Mouse (Mus musculus): ENCODE measurements around the gene Mical3. TPM values are rescaled to one million over a fixed set of nuclear protein-coding genes. Genes with fewer than 3 reads are reported as not detected.

The Mical3 gene
- total RNA-seq, 2 experiments from 2014 or later = 100 to 150 TPM

DNA sequence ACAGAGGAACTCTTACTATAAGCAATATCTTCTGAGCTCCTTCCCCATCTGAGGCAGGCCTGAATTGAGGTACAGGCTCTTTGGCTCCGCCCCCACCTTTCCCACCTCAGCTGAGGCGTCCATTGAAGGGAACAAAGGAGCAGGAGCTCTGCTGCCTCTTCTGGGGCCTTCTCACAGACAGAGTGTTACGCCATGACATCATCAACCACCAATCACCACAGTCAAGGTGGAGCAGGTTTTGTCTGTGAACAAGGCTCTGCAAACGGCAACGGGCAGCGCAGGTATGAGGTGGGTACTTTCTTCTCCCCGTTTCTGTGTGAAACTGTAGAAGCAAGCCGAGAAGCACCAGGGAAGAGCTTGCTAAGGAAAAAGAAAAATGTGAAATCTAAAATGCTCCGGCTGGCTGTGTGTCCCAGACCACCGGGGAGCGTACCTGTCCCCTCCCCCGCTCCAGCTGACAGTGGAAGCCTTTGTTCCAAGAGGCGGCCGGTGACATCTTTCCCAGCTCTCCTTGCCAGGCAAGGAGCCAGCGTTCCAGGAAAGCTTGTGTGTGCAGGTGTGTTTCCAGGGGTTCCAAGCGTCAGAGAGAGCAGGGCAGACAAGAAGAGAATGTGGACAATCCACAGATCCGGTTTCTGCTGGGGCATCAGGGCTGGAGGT, 66.3 kb downstream of the Mical3 start:
- peak in 1 of 2 experiments; percentile 58 for DNase-seq (ENCODE audit: low spot score in 2 of 2)
- intact Hi-C loops (cut with DNase I) = no loop called here

- no peak for DNase-seq (ENCODE audit: low spot score in 2 of 2)
- intact Hi-C loops (cut with DNase I) = no loop called here
These were observed 67.0 kb downstream of the Mical3 start for GRCm38 (mm10) chr6:121063771-121064170.

DNA sequence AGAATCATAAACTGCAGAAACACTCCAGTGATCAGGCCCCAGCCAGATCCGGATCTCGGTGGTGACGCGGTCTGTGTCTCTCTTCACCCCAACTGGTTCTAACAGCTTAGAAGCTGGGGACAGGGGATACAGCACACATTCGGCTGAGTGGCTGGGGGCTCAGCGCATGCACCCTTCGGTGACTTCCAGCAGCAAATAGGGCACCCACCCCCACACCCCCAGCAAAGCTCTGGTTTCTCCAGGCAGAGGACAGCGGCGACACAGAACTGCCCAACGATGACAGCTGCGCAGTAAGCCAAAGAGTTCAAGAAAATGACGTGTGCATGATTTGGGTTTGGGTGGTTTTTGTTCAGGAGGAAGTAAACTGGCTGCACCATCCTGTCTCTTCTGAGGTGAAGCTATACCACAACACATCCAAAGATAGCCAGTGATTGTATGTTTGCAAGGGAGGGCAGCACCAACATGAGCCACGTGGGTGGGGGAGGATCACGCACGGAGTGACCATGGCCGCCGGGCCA, 67.8 kb downstream of the Mical3 start:
- DNase-seq (ENCODE audit: low spot score in 2 of 2) = no peak
- intact Hi-C loops (cut with DNase I) = no loop called here

DNA sequence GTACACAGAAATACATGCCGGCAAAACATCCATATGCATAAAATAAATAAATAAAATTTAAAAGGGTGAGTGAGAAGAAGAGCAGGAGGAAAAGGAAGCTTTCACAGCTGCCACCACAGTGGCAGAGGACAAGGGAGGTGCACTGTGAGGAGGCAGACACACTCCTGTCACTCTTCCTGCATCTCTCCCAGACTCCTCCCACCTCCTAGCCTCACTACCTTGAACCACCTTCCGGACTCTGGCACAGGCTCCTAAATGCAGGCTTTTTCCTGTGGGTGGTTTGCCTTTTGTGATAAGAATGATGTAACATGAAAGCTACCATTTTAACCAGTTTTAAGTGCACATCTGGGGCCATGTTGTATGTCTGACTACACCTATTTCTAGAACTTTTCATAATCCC, 72.8 kb downstream of the Mical3 start:
- intact Hi-C loops (cut with DNase I) = no loop called here
- DNase-seq (ENCODE audit: low spot score in 2 of 2) = no peak

- intact Hi-C loops (cut with DNase I) = no loop called here
- DNase-seq (ENCODE audit: low spot score in 2 of 2) = no peak
These were observed 73.4 kb downstream of the Mical3 start for GRCm38 (mm10) chr6:121057181-121057956.

- intact Hi-C loops (cut with DNase I) = no loop called here
- no peak for DNase-seq (ENCODE audit: low spot score in 2 of 2)
These were observed 75.3 kb downstream of the Mical3 start for GRCm38 (mm10) chr6:121055496-121055895.

DNA sequence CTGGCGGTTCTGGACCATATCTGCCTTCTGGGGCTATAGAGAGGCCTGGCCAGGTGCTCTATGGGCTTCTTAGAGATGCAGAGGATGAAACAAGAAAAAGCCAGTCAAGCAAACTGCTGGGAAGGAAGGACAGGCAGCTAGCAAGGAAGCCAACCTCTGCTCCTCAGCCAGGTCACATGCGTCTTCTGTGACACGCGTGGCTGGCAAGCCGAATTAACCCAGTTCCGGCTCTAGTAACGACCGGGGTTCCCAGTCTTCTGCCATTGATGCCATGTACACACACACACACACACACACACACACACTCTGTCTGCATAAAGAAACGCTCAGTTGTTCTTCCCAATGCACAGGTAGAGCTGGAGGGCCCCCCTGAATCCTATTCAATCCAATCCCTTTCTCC, 75.9 kb downstream of the Mical3 start:
- DNase-seq (ENCODE audit: low spot score in 2 of 2) = no peak
- intact Hi-C loops (cut with DNase I) = no loop called here

GRCm38 (mm10) chr6:121054340-121054739, 76.5 kb downstream of the Mical3 start:
- DNase-seq (ENCODE audit: low spot score in 2 of 2) = no peak
- intact Hi-C loops (cut with DNase I) = no loop called here

DNA sequence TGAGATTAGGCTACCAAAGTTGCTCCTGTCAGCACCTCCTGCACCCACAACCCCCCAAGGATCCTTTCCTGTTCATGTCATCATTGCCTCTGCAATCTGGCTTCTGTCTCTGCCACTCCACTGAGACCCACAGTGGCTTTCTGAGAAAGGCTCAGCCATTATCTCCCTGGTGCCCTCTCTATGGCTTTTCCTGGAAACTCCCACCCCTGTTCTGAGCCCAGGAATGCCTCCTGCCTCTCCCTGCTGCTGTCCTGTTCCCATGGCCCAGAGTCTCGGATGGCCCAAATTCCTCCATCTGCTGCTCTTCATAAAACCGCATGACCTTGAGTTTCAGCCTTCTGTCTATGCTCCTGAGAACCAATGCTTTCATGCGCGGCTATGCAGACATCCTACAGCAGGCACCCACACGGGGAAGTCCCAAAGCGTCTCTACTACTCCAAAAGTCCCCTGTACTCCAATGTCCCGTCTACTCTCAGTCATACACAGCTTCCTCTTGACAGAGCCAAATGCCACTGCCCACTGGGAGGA, 77.2 kb downstream of the Mical3 start:
- intact Hi-C loops (cut with DNase I) = no loop called here
- no peak for DNase-seq (ENCODE audit: low spot score in 2 of 2)

DNA sequence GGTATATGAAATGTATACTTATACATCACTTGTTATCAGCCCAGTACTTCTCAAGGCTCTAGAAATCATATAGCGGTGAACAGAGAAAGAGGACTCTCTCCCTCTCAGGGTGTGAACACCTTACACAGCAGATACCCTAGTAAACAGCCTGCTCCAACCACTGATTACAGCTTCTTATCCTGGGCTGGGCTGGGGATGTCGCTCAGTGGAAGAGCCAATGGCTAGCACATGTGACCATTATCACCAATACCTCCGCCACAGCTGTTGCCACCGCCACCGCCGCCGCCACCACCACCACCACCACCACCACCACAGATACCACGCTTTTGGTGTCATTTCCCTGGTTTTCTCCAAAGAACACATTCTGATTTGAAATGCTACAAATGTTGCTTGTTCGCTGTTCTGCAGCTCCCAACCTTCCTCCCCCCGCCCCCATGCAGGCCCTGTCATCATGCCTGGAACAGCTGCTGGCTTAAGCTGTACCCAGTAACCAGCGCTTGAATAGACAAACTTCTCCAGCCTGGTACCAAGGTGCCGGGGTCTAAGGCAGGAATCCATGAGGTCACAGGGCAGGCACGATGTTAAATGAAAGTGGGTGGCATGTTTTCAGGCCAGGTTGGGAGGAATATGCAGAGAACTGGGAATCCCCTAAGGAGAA, 78.7 kb downstream of the Mical3 start:
- intact Hi-C loops (cut with DNase I) = no loop called here
- DNase-seq (ENCODE audit: low spot score in 2 of 2) = no peak

- no peak for DNase-seq (ENCODE audit: low spot score in 2 of 2)
- intact Hi-C loops (cut with DNase I) = no loop called here
These were observed 79.4 kb downstream of the Mical3 start for GRCm38 (mm10) chr6:121051411-121051810.

DNA sequence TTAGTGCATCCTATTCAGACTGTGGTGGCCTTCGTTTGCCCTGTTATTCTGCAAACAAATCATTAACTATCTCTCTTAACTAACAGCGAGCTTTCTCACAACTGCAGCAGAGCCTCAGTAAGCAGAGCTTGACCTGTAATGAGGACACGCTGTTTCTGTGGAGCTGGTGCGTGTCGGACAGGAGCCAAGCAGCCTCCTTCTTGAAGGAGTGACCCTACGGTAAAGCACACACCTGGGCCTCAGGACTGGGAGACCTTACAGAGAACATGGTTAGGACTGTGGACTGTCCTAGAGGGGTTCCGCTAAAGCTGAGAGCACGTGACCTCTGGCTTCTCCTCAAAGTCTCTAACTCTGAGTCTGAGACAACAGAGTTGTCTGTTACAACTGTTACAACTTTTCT, 82.1 kb downstream of the Mical3 start:
- DNase-seq (ENCODE audit: low spot score in 2 of 2) = no peak
- intact Hi-C loops (cut with DNase I) = loop anchor here (5.0 kb wide), 1 partner anchor 59 kb away; no protein-coding TSS in a partner anchor

DNA sequence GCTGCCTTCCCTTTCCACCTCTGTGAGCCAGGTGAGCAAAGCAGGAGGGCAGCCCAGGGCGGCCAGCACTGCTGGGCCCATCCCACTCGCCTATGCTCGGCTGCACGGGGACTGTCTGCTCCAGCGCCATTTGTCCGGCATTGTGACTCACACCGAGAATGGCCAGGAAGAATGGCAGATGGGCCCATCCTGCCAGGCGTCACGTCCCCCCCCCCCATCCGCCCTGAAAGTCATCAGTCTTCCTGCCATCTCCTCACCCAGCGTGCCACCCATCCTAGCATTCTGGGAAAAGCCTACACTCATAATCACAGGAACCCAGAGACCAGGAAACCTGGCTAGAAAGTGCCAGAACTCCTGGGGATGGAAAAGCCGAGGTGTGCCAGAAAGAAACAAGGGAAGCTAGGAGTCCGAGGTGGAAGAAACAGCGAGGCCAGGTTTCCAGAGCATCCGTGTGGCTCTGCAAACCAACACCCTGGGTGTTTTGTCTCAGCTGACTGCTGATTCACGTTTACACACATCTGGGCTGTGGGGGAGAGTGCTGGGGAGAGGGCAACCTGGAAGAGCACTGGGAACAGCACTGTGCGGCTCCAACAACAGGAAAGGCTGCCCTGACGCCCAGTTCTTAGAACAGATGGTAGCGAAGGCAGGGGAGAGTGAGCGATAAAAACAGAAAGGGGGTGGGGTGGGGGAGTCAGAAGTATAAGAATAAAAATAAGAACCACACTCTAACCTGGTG, 85.3 kb downstream of the Mical3 start:
- intact Hi-C loops (cut with DNase I) = loop anchor here (5.0 kb wide), 1 partner anchor 62 kb away; no protein-coding TSS in a partner anchor
- peak; percentile 48 to 64 for DNase-seq (ENCODE audit: low spot score in 2 of 2)

GRCm38 (mm10) chr6:121043434-121044189, 87.2 kb downstream of the Mical3 start:
- no peak for DNase-seq (ENCODE audit: low spot score in 2 of 2)
- intact Hi-C loops (cut with DNase I) = no loop called here

DNA sequence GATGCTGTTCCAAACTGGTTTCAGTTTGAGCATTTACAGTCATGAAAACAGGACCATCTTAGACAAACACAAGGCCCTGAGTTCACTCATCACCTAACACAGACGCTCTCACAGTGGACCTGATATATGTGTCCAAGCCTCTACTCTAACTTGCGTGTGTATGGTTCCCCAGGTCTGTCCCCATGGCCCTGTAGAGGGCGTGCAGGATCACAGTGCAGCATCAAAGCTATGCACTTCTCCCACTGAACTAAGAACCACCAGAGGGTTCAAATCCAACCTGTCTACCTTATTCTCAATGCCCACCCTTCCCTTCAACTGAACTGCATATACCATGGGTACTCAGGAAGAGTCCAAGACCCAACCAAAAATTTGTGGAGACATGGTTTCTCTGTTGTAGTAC, 91.1 kb downstream of the Mical3 start:
- no peak for DNase-seq (ENCODE audit: low spot score in 2 of 2)
- intact Hi-C loops (cut with DNase I) = no loop called here

DNA sequence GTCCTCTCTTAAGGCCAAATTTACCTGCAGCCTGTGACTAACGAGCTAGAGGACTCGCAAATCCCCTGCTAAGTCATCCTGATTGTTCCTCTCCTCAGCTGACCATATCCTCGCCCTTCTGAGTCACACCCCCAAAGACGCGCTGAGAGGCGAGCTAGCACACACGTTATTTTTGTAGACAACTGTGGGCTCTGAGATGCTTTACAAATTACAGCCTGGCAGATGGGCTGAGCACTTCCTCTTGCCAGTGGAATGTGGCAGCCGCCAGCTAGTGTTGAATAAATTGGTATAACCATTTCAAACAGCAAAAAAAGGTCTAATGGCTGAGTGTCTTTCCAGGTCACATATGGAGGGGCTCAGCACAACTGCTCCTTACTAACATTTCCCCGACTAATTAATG, 91.5 kb downstream of the Mical3 start:
- DNase-seq (ENCODE audit: low spot score in 2 of 2) = peak; percentile 74 to 75
- intact Hi-C loops (cut with DNase I) = no loop called here

GRCm38 (mm10) chr6:121037086-121037485, 93.7 kb downstream of the Mical3 start:
- intact Hi-C loops (cut with DNase I) = no loop called here
- no peak for DNase-seq (ENCODE audit: low spot score in 2 of 2)

- intact Hi-C loops (cut with DNase I) = no loop called here
- DNase-seq (ENCODE audit: low spot score in 2 of 2) = no peak
These were observed 94.9 kb downstream of the Mical3 start for GRCm38 (mm10) chr6:121035929-121036328.

- DNase-seq (ENCODE audit: low spot score in 2 of 2) = no peak
- intact Hi-C loops (cut with DNase I) = no loop called here
These were observed 95.5 kb downstream of the Mical3 start for GRCm38 (mm10) chr6:121035268-121035667.
